Mouse (Mus musculus): ENCODE results near the gene Gm10638. TPM values are rescaled to one million over a fixed set of nuclear protein-coding genes. Genes with fewer than 3 reads are reported as not detected.

Gene Gm10638
- polyA plus RNA-seq, 1 experiment from 2014 or later: 6.9 TPM

GRCm38 (mm10) chr8:86758651-86759050, 13.2 kb downstream of the Gm10638 start:
- Histone ChIP-seq H3K9me3 (ENCODE audit: control insufficient read depth, low read length) (no peaks in the 10 kb centered on the region), H3K4me1 (replicated peaks; ENCODE audit: control insufficient read depth, insufficient read depth) (no peaks in the 10 kb centered on the region), H3K9ac (ENCODE audit: low read length) (no peak overlapping the region), H3K4me2 (replicated peaks; ENCODE audit: low read depth) (no peak overlapping the region), H3K4me3 (ENCODE audit: low read depth, low read length) (no peak overlapping the region), H3K27me3 (ENCODE audit: control insufficient read depth, insufficient read depth, low read length) (no peaks in the 10 kb centered on the region), H3K27ac (replicated peaks) (no peak overlapping the region), H3K36me3 (ENCODE audit: control insufficient read depth, insufficient read depth, low read length) (no peaks in the 10 kb centered on the region)
- no peak for DNase-seq (ENCODE audit: low spot score)
- 55% methylated on average over 3 of the region's 3 CpGs for WGBS
- peak; percentile 66; the same call in 1 of the 2 replicates for ATAC-seq (ENCODE audit: low FRiP score, low TSS enrichment)
- TF ChIP-seq EP300 (optimal IDR thresholded peaks at IDR 0.05) (no peak), CTCF (IDR thresholded peaks at IDR 0.05; ENCODE audit: low read depth) (no peak)

DNA sequence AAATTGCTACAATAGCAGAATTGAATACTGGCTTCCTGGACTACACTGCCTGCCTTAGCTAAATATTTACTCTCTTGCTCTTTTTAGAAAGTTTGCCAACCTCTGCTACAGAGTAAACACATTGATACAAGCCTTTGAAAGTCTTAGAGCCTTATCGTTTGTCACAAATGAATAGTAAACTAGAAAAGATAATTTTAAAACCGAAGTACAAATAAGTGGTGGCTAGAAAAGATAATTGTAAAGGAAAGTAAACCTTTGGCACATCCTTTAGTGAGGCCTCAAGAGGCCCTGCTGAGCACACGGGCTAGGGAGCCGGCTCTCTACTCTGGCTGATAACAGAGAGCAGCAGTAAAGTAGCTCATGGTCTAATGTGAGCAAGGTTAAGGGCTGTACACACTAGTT, 13.6 kb downstream of the Gm10638 start:
- TF ChIP-seq CTCF (IDR thresholded peaks at IDR 0.05; ENCODE audit: low read depth): no peak
- TF ChIP-seq EP300 (optimal IDR thresholded peaks at IDR 0.05): no peak
- Histone ChIP-seq H3K9ac (ENCODE audit: low read length) (no peak overlapping the region), H3K27me3 (ENCODE audit: control insufficient read depth, insufficient read depth, low read length) (no peaks in the 10 kb centered on the region), H3K9me3 (ENCODE audit: control insufficient read depth, low read length) (no peaks in the 10 kb centered on the region), H3K36me3 (ENCODE audit: control insufficient read depth, insufficient read depth, low read length) (no peaks in the 10 kb centered on the region), H3K27ac (replicated peaks) (no peak overlapping the region), H3K4me2 (replicated peaks; ENCODE audit: low read depth) (no peak overlapping the region), H3K4me1 (replicated peaks; ENCODE audit: control insufficient read depth, insufficient read depth) (no peaks in the 10 kb centered on the region), H3K4me3 (ENCODE audit: low read depth, low read length) (no peak overlapping the region)
- ATAC-seq (ENCODE audit: low FRiP score, low TSS enrichment) (peak; percentile 94), DNase-seq (ENCODE audit: low spot score) (peak; percentile 45)
- WGBS: 12% methylated on average over 4 of the region's 4 CpGs

- no peak for TF ChIP-seq EP300 (optimal IDR thresholded peaks at IDR 0.05)
- no peak for TF ChIP-seq CTCF (IDR thresholded peaks at IDR 0.05; ENCODE audit: low read depth)
- Histone ChIP-seq H3K4me3 (ENCODE audit: low read depth, low read length) (no peak overlapping the region), H3K4me1 (replicated peaks; ENCODE audit: control insufficient read depth, insufficient read depth) (no peaks in the 10 kb centered on the region), H3K27ac (replicated peaks) (no peak overlapping the region), H3K36me3 (ENCODE audit: control insufficient read depth, insufficient read depth, low read length) (no peaks in the 10 kb centered on the region), H3K9ac (ENCODE audit: low read length) (no peak overlapping the region), H3K9me3 (ENCODE audit: control insufficient read depth, low read length) (no peaks in the 10 kb centered on the region), H3K27me3 (ENCODE audit: control insufficient read depth, insufficient read depth, low read length) (no peaks in the 10 kb centered on the region), H3K4me2 (replicated peaks; ENCODE audit: low read depth) (no peak overlapping the region)
- 54% methylated on average over 6 of the region's 6 CpGs for WGBS
- DNase-seq (ENCODE audit: low spot score) (no peak), ATAC-seq (ENCODE audit: low FRiP score, low TSS enrichment) (no peak)
These were observed 15.2 kb downstream of the Gm10638 start for GRCm38 (mm10) chr8:86760746-86761145.

DNA sequence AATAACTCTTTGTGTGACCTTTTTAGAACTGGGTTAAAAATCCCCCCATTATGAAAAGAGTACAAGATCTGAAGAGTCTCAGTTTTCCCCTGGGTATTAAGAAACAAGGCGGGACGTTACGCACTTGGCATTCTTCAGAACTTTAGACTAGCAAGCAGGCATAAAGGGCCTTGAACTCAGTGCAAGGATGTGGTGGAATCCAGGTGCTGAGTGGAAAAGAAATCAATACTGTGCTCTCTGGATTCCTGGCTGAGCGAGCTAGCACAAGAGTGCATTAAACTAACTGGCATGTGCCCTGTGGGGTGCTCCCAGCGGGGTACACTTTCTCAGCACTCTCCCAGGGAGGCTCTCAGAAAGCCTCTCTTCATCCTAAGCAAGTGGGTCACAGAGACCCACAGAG, 17.3 kb downstream of the Gm10638 start:
- DNase-seq (ENCODE audit: low spot score): no peak
- 0 out of 2 replicates have a peak, but pooled peaks cover 2% of the 10 kb centered on the region for H3K4me1 ChIP-seq (replicated peaks; ENCODE audit: control insufficient read depth, insufficient read depth)
- no peak for ATAC-seq (ENCODE audit: low FRiP score, low TSS enrichment)
- no peak overlapping the region for H3K9ac ChIP-seq (ENCODE audit: low read length)
- H3K4me2 ChIP-seq (replicated peaks; ENCODE audit: low read depth): no peak overlapping the region
- H3K27ac ChIP-seq (replicated peaks): no peak overlapping the region
- WGBS: 75% methylated on average over 5 of the region's 5 CpGs
- H3K4me3 ChIP-seq (ENCODE audit: low read depth, low read length): no peak overlapping the region
- no peaks in the 10 kb centered on the region for H3K9me3 ChIP-seq (ENCODE audit: control insufficient read depth, low read length)
- no peaks in the 10 kb centered on the region for H3K27me3 ChIP-seq (ENCODE audit: control insufficient read depth, insufficient read depth, low read length)
- no peaks in the 10 kb centered on the region for H3K36me3 ChIP-seq (ENCODE audit: control insufficient read depth, insufficient read depth, low read length)
- TF ChIP-seq CTCF (IDR thresholded peaks at IDR 0.05; ENCODE audit: low read depth) (no peak), EP300 (optimal IDR thresholded peaks at IDR 0.05) (no peak)

GRCm38 (mm10) chr8:86765155-86765554, 19.7 kb downstream of the Gm10638 start:
- 74% methylated on average over 10 of the region's 10 CpGs for WGBS
- H3K4me1 ChIP-seq (replicated peaks; ENCODE audit: control insufficient read depth, insufficient read depth): peaks cover 9% of the 10 kb centered on the region
- no peak overlapping the region for H3K4me3 ChIP-seq (ENCODE audit: low read depth, low read length)
- DNase-seq (ENCODE audit: low spot score): peak; percentile 66
- peak; percentile 55 for ATAC-seq (ENCODE audit: low FRiP score, low TSS enrichment)
- TF ChIP-seq CTCF (IDR thresholded peaks at IDR 0.05; ENCODE audit: low read depth): no peak
- TF ChIP-seq EP300 (optimal IDR thresholded peaks at IDR 0.05): no peak
- H3K9ac ChIP-seq (ENCODE audit: low read length): no peak overlapping the region
- H3K36me3 ChIP-seq (ENCODE audit: control insufficient read depth, insufficient read depth, low read length): no peaks in the 10 kb centered on the region
- peak overlapping the region; percentile 91 for H3K27ac ChIP-seq (replicated peaks)
- no peaks in the 10 kb centered on the region for H3K27me3 ChIP-seq (ENCODE audit: control insufficient read depth, insufficient read depth, low read length)
- H3K4me2 ChIP-seq (replicated peaks; ENCODE audit: low read depth): no peak overlapping the region
- H3K9me3 ChIP-seq (ENCODE audit: control insufficient read depth, low read length): no peaks in the 10 kb centered on the region

DNA sequence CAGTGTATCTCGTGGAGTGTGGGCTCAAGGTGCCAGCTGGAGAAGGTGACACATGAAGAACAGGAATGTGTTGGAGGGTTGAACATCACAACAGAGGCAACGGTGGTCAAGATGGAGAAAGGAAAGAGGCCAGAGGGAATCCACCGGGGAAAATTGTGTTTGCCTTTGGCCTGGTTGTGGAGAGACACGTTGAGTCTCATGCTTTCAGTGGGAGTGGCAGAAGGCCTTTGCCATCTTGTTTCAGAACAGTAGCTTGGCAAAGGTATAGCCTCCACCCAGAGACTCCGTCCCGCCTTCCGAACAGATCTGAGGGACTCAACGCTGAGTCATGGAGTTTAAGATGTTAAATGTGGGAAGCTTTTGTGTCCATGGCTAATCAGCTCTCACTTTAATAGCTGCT, 20.2 kb downstream of the Gm10638 start:
- H3K4me3 ChIP-seq (ENCODE audit: low read depth, low read length): no peak overlapping the region
- TF ChIP-seq CTCF (IDR thresholded peaks at IDR 0.05; ENCODE audit: low read depth): no peak
- no peak for TF ChIP-seq EP300 (optimal IDR thresholded peaks at IDR 0.05)
- H3K36me3 ChIP-seq (ENCODE audit: control insufficient read depth, insufficient read depth, low read length): no peaks in the 10 kb centered on the region
- peak overlapping the region; percentile 91 for H3K27ac ChIP-seq (replicated peaks)
- H3K9ac ChIP-seq (ENCODE audit: low read length): no peak overlapping the region
- peak; percentile 48 for ATAC-seq (ENCODE audit: low FRiP score, low TSS enrichment)
- WGBS: 57% methylated on average over 8 of the region's 8 CpGs
- peaks cover 9% of the 10 kb centered on the region for H3K4me1 ChIP-seq (replicated peaks; ENCODE audit: control insufficient read depth, insufficient read depth)
- no peaks in the 10 kb centered on the region for H3K27me3 ChIP-seq (ENCODE audit: control insufficient read depth, insufficient read depth, low read length)
- no peaks in the 10 kb centered on the region for H3K9me3 ChIP-seq (ENCODE audit: control insufficient read depth, low read length)
- no peak overlapping the region for H3K4me2 ChIP-seq (replicated peaks; ENCODE audit: low read depth)
- peak; percentile 54 for DNase-seq (ENCODE audit: low spot score)

Measured in stomach, postnatal 0 days (tissue).